Mouse (Mus musculus) c-Kit-positive CD71-negative TER-119-negative erythroid progenitor cells, embryonic 14.5 days (primary cell): Measurements from ENCODE around the gene Fstl5.
A peak's percentile ranks its signal among the peaks of the same experiment; 100 is the strongest.
"Not testable (repeated sequence)": the region's sequence is repeated elsewhere in the genome, so short reads cannot be mapped to it uniquely, and the experiment has no call there.

Experiments used
- DNase-seq: peaks from one replicate; pipeline ENCODE4 v3.0.0-alpha.2; 2013; ENCODE audit warnings: low read depth

Fstl5 gene

DNA sequence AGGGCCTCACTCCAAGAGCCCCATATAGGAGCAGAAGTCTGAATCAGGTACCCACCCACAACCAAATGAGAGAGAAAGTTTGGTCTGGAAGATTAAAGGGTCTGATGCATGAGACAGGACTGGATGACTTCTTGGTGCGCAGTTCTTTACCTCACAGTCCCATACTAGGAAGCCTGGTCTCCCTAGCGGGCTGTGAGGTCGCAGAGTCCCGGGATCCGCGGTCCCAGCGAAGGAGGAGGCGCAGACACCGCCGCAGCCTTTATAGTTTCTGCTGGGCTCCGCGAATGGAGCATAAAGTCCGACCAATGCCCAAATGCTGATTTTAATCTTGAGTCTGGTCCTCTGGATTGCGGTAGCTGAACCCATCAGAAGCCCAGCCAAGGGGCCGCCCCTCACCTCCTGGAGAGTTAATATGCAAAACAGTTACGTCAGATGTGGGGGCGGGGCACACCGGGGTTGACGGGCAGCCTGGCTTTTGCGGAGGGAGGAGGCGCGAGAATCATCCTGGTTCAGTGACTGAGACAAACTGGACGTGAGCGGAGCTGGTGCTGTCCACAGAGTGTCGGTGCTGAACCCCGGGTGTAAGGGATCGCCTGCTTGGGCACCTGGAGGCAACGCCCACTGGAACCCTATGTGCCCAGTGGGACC is at the start of gene Fstl5:
TSS of gene Fstl5 (plus strand) at position 211 of the 648 bp plus-strand sequence.
- peak; percentile 41 for DNase-seq

DNA sequence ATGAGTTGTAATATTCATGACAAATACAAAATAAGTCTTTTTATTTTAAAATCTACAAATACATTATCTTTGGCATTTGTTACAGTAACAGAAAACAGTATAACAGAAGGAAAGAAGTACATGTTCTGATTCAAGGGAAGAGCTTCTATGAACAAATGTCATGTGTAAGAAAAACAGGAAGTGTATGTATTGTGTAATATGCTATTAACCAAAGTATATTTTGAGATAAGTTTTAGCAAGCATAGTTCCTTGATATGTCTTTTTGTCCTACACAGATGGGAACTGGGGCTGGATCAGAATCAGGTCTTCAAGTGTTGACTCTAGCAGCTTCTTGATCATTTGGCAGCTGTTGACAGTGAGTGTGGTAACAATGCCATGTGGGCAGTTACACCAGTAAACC is 48.5 kb upstream of the Fstl5 start:
- DNase-seq, result no peak

DNA sequence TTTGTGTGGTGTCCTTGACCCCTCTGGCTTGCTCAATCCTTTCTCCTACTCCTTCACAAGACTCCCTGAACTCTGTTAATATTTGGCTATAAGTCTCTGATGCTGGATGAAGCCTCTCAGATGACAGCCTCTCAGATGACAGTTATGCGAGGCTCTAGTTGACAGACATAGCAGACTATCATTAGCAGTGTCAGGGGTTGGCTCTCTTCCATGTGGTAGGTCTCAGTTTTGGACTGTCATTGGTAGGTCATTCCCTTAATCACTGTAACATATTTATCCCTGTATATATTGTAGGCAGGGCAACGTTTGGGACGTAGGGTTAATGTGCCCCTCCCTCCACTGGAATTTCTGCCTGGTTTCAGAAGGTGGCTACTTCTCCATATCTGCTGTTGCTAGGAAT is 22.9 kb upstream of the Fstl5 start:
- no peak for DNase-seq

GRCm38 (mm10) chr3:76061996-76062395 is 12.1 kb upstream of the Fstl5 start:
- DNase-seq, result no peak

DNA sequence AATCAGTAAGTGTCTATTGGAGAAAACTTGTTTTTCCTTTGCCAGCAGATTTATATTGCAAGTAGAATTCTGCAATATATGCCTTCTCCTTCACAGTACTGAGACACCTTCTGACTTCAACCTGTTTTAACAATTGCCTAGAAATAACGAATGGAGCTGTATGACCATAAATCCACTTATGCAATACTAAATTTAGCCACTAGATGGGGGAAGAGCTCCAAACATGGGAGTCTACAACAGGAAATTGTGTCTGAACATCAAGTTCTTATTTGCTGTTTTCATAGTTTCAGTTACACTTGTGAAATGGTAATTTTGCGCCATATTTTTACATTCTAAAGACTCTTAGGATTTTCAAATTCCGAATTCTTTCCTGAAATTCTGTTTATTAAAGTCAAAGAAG is 6.2 kb upstream of the Fstl5 start:
- peak; percentile 60 for DNase-seq

DNA sequence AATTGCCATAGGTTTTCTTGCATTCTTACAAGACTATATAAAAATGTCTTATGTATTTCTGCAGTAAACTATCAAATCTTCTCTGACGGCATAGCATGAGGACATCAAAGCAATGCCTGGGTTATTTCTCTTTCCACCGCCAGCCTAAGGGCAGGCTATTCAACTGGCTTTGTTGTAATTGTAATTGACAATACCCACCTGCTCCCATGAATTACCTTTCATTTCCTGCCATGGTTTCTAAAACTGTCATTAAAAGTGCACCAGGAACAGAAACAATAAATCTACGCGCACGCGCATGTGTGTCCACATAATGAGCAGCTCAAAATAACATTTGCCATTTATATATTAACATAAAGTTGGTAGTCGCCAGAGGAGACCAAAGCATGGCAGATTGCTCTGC is 1.2 kb upstream of the Fstl5 start:
- no peak for DNase-seq

DNA sequence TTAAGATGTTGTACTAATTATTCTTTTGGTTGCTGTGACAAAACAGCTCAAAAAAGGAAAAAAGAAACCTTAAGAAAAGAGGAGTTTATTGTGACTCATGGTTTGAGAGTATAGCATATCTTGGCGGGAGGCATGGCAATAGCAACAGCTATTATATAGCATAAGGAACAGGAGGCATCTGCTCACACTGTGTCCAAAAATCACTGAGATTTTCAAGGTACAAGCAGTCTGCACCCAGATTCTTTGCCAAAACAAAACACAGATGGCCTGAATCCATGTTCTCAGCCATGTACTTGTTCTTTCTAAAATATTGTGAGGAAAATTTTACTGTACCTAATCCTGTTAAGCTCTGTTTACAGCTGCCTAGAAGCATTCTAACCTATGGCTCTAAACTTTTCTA is 66.4 kb downstream of the Fstl5 start:
- DNase-seq, result no peak

DNA sequence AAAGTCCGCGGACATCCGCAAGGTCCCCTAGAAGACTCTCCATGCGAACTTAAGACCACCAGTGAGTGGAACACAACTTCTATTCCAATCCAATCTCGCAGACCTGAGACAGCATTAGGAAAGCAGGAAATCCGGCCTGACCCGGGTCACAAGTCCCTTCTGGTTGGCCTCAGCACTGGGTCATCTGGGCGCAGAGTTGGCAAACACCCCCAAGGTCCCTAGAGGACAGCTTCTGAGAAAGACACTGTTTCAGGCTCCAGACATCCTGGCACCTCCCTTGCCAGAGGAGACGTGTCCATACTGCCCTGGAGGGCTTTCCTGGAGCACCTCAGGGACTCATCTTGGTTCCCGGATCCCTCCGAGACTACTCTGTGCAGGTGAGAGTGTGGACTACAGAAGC is 73.8 kb downstream of the Fstl5 start:
- no peak for DNase-seq

DNA sequence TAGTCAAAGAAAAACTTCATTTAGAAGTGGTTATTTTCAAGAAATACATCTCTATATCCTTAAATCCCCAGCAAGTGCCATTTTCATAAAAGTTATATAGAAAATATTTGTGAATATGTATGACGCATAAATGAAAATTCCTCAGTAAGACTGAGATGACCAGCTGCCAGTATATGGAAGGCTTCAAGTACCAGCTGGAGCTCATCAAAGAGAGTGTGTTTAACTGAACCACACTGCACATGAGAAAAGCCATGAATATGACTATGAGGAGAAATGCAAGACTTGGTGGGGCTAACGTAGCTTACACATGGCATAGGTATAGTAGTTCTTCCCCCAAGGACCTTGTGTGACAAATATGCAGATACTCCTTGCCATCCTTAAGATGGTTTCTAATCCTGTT is 164.8 kb downstream of the Fstl5 start:
- no peak for DNase-seq

DNA sequence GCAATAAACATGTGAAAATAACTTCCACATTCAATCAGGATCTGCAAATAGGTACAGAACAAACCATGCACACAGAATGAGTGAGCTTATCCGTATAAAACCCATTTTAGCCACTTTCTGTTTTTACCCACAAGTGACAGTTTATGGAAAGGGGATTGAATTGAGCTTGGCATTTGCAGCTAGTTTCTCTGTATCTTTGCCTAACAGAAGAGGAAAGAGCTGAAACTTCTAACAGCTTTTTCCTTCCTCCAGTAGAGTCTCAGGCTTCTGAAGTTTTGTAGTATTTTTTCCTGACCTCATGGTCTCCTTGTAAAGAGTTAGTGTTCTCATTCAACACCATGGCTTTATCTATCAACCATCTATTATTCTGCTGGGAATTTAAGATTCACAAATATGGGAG is 177.3 kb downstream of the Fstl5 start:
- no peak for DNase-seq

DNA sequence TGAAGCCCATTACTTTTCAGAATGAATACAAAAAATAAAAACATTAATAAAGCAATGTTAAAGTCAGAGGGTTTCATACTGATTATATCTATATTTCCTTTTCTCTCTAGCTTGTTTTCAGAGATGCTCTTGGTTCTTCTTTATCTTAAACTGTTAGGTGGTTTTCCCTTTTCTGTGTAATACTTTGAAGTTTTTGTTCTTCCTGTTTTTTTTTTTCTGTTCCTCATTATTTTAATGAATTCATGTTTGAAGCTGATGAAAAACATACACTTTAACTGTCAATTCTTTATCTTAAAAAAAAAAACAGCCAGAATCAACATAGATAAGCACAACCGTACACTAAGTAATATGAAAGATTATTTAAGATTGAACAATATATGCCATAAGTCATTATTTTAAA is 218.9 kb downstream of the Fstl5 start:
- no peak for DNase-seq

DNA sequence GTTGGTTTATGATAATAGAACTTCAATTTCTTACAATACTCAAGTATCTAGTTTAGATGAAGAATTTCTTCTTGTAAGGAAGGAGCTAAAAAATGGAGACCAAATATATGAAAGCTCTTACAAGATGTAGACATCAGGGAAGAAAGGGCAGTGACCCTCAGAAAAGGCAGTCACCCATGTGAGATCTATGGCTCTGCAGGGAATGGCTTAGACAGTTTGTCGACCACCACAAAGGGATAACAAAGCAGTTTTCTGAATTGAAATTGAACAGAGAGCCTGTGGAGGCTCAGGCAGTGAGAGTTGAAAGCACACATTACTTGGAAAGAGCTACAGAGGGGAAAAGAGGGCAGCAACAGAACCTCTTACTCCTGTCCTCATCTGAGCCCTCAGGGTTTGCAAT is 220.3 kb downstream of the Fstl5 start:
- no peak for DNase-seq

- no peak for DNase-seq
Observed at GRCm38 (mm10) chr3:76301026-76301773, 227.1 kb downstream of the Fstl5 start.

DNA sequence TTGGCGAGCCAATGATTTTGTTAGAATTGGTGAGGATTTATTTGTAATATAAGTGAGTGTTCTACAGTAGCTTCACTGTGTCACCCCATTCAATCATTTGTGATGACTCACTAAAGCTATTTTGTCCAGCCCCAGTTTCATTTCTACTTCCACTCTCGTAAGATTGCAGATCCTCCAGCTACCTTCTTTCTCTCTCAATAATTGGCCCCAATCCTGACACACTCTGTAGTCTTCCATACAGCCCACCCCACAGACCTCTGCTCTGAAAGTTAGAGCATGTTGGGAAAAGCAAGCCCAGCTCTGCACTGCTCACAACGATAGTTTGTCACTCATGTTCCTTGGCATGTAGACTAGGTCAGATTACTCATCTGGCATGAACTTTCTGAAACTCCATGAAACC is 242.9 kb downstream of the Fstl5 start:
- DNase-seq, result no peak

DNA sequence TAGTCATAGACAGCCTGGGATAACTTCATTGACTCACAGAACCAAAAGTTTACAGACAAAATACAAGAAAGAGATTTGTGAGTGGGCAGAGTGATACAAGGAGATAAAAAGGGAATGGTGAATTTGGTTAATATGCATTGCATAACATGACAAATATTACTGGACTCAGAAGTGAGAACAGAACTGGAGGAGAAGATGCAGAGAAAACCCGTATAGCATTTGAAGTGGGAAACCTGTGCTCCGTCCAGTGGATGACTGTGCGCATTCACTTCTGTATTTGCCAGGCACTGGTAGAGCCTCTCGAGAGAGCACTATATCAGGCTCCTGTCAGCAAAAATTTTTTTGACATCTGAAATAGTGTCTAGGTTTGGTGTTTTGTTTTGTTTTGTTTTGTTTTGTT is 245.5 kb downstream of the Fstl5 start:
- no peak for DNase-seq

DNA sequence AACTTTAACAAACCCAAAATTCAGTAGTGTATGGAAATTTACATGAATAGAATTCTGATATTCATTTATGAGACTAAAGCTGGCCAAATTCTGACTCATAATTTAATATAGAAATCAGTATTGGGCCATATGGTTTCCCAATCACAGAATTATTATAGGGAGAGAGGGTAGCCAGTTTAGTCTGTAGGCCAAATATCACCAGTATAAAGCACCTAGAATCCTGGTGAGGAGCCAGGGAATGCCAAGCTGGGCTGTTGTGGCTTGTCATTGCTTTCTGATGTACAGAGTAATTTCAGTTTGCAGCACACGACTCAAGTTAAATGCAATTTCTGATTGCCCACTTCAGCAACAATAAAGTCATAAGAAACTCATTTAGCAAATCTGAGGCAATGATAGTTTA is 248.4 kb downstream of the Fstl5 start:
- DNase-seq, result no peak

DNA sequence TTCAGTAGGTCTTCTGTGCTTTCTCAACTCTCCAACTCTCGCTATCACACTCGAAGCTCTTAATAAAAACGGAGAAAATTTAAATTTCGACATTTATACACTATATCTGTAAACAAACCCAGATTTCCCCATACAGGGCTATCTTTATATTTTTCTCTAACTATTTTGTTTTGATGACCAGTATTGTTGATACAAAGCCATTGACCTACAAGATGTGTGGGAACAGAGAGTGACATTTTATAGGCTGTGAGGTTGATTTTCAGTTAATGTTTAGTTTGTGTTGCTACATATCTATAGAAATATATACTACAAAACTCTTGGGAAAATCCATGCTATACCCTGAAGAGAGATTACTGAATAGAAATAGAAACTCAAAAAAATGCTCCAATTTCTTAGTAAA is 262.9 kb downstream of the Fstl5 start:
- DNase-seq, result no peak

DNA sequence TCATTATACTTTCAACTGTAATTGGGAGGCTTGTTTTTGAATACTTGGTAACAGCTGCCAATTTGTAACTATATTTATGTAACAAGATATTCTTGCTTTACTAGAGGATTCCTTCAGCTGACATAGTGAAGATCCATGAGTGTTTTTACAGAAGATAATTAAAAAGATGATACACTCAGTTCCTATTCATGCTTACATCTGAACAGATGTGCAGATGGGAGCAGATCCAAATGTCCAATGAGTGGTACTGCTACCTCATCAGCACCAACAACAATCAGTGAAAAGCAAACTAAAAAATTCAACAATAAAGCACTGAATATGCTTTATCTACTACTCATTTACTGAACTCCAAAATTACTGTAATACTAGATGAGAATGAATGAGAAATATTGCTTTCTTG is 292.9 kb downstream of the Fstl5 start:
- DNase-seq, result no peak

- DNase-seq, result no peak
Observed at GRCm38 (mm10) chr3:76369910-76370309, 295.8 kb downstream of the Fstl5 start.

GRCm38 (mm10) chr3:76428775-76429372 is 354.8 kb downstream of the Fstl5 start:
- DNase-seq, result no peak

DNA sequence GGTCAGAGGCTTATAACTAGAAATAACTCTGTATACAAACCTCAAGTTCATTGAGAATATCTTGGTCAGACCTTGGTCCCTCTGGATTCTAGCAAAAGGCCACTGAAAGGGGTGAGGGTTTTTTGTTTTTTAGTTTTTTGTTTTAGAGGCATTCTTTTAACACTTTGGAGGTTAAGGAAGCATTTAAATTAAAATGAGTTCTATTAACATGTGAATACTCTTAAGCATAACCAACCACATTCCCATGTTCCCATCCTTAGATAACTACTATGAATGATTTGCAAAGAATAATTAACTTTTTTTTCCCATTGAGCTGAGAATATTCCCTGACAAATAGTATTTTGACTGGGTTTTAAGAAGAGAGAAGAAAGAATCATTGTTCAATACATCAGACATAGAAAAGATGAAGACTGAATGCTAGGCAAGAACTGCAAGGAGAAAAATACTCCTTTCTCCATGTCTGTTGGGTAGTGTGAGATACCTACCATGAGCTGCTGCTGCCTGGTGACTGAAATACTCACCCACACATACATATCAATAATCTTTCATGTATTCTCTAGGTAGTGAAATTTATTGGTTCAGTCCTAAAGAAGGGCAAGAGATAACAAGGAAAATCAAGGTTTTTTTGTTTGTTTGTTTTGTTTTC is 393.3 kb downstream of the Fstl5 start:
- DNase-seq, result no peak

DNA sequence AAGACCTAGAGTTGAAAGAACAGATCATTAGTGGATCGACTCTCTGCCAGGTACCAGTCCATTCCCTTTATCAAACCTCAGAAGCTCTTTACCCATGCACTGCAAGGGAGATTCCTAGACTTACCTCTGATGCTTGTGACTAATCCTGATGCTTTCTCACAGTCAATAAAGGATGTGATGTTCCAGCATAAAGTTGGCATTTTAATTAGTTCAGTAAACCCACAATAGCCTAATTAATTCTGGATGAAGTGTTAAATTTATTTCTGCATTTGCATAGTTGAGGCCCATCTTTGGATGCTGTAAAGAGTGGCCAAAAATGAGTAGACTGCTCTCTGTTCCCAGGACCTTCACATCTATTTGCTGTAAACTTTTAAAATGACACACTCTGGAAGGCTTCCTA is 394.1 kb downstream of the Fstl5 start:
- DNase-seq, result no peak

GRCm38 (mm10) chr3:76507891-76508290 is 433.8 kb downstream of the Fstl5 start:
- DNase-seq, result not testable (repeated sequence)
